Mouse (Mus musculus): ENCODE data around the gene Iqch.

GRCm38 (mm10) chr9:63430652-63431051 lies 171.6 kb downstream of the Iqch start:
- no peak for TF ChIP-seq EP300 (IDR thresholded peaks at IDR 0.05; ENCODE audit: insufficient read depth, low read depth, low read length)
- no peak for TF ChIP-seq CTCF (IDR thresholded peaks at IDR 0.05)

Data from heart, adult 2 months (tissue).